Mouse (Mus musculus): Measurements from ENCODE around the gene Rtl1. TPM values are rescaled to one million over a fixed set of nuclear protein-coding genes. Genes with fewer than 3 reads are reported as not detected.

Rtl1 gene
- total RNA-seq, 2 experiments from 2014 or later, result 3.0 to 14.0 TPM

Small RNAs within 50 kb of the gene (microRNA-seq; reads per million reads assigned to microRNA genes)
- 0 reads per million in 2 experiments for gene Gm23912
- 29.6 to 33.1 reads per million in 2 experiments for gene Mir1188
- 104,544 to 121,475 reads per million in 2 experiments for gene Mir127
- gene Mir136, result 0 reads per million in 2 experiments
- 0 reads per million in 2 experiments for gene Mir1906-1
- 1.5 to 2.9 reads per million in 2 experiments for gene Mir3070a
- gene Mir3070b, result 3.0 to 4.1 reads per million in 2 experiments
- gene Mir3071, result 0 reads per million in 2 experiments
- 0.25 to 0.64 reads per million in 2 experiments for gene Mir337
- 3,586 to 3,670 reads per million in 2 experiments for gene Mir341
- 0 reads per million in 2 experiments for gene Mir3544
- 284 to 917 reads per million in 2 experiments for gene Mir370
- 14,899 to 23,588 reads per million in 2 experiments for gene Mir431
- gene Mir432, result 0 reads per million in 2 experiments
- gene Mir433, result 6,136 to 6,660 reads per million in 2 experiments
- 8,223 to 11,956 reads per million in 2 experiments for gene Mir434
- 3,571 to 4,243 reads per million in 2 experiments for gene Mir493
- gene Mir540, result 5,587 to 6,250 reads per million in 2 experiments
- 1,035 to 1,184 reads per million in 2 experiments for gene Mir665
- gene Mir673, result 1,684 to 1,692 reads per million in 2 experiments
- 973 to 1,064 reads per million in 2 experiments for gene Mir770

Other genes starting within 250 kb of the Rtl1 start
- 1,000 to 10,000 TPM in 1 of 2 experiments, 100 to 1,000 TPM in 1; 774 to 1,034 TPM for gene Dlk1, start 147.5 kb downstream of the Rtl1 start, total RNA-seq (2021)

Data from gastrocnemius, postnatal 10 days (tissue).